Comparison of ENCODE assay signal across 26 mouse cellular contexts in genomic region chr6:114904233-114904632, GRCm38 (mm10).
A peak's percentile ranks its signal among the peaks of the same experiment; 100 is the strongest.
DNase-seq lines count a peak whose midpoint lies in the region; ATAC-seq and TF ChIP-seq lines count a peak whose summit lies in the region.
"Had no signal": no experiment of that assay in that cellular context is flagged by ENCODE, and none has a peak within 500 bp of the region (broad histone marks: within the 10 kb centered on the region; RNA-seq: fewer than 3 reads in every experiment).

No protein-coding gene starts in this region.

- no peak for TF ChIP-seq CTCF in lung, embryonic 14.5 days (IDR thresholded peaks at IDR 0.05; ENCODE audit: low read depth)

- peak overlapping the region; percentile 6; the same call in 1 of the 2 replicates for H3K9ac ChIP-seq in embryonic facial prominence, embryonic 13.5 days
- no peak overlapping the region for H3K9ac ChIP-seq in lung, embryonic 14.5 days
- H3K9ac ChIP-seq in liver, embryonic 12.5 days = no peak overlapping the region
- H3K9ac ChIP-seq: forebrain, postnatal 0 days; limb, embryonic 13.5 days; liver, embryonic 13.5 days; midbrain, embryonic 13.5 days; neural tube, embryonic 12.5 days had no signal

- DNase-seq in embryonic facial prominence, embryonic 10.5 days (ENCODE audit: low spot score) = no peak
- no peak for DNase-seq in lung, embryonic 14.5 days
- DNase-seq in lung, postnatal 4 days = no peak
- peak; percentile 34 for DNase-seq in naive thymus-derived CD4-positive, alpha-beta T cell, adult 2 months (ENCODE audit: low read depth)
- no peak for DNase-seq in left cerebral cortex, postnatal 4 days
- DNase-seq: adrenal gland, adult 2 months; cerebellum, adult 11-12 months; cerebellum, postnatal 36 days; forebrain, postnatal 0 days; heart, postnatal 10 days; kidney, adult 8-10 months; kidney, postnatal 10 days; liver, embryonic 13.5 days; retina, postnatal 1 day; right cerebral cortex, postnatal 25 days; spleen, adult 18-20 months had no signal

- intact Hi-C loops in left cerebral cortex, postnatal 4 days (cut with DNase I) = no loop called here

- H3K9me3 ChIP-seq in embryonic facial prominence, embryonic 13.5 days = no peaks in the 10 kb centered on the region
- H3K9me3 ChIP-seq in embryonic facial prominence, embryonic 10.5 days = no peaks in the 10 kb centered on the region
- no peaks in the 10 kb centered on the region for H3K9me3 ChIP-seq in lung, embryonic 14.5 days (ENCODE audit: low read depth, low read length)
- H3K9me3 ChIP-seq in liver, embryonic 12.5 days (replicated peaks) = no peaks in the 10 kb centered on the region
- H3K9me3 ChIP-seq: G1E; heart, embryonic 10.5 days; limb, embryonic 13.5 days; liver, embryonic 13.5 days; midbrain, embryonic 13.5 days; neural tube, embryonic 12.5 days had no signal

- H3K36me3 ChIP-seq in embryonic facial prominence, embryonic 13.5 days = 0 out of 2 replicates have a peak, but pooled peaks cover 5% of the 10 kb centered on the region
- peaks cover 22% of the 10 kb centered on the region for H3K36me3 ChIP-seq in embryonic facial prominence, embryonic 10.5 days (replicated peaks)
- peaks cover 7% of the 10 kb centered on the region; the same call in 1 of the 2 replicates for H3K36me3 ChIP-seq in lung, embryonic 14.5 days (ENCODE audit: insufficient read depth)
- 0 out of 2 replicates have a peak, but pooled peaks cover 4% of the 10 kb centered on the region for H3K36me3 ChIP-seq in liver, embryonic 12.5 days
- H3K36me3 ChIP-seq: midbrain, embryonic 13.5 days; neural tube, embryonic 12.5 days had no signal

- H3K27ac ChIP-seq in embryonic facial prominence, embryonic 13.5 days = no peak overlapping the region
- H3K27ac ChIP-seq in embryonic facial prominence, embryonic 10.5 days (replicated peaks) = no peak overlapping the region
- H3K27ac ChIP-seq in lung, embryonic 14.5 days (ENCODE audit: low read depth) = 0 out of 2 replicates have a peak overlapping the region, but pooled peaks have one; percentile 89
- H3K27ac ChIP-seq in liver, embryonic 12.5 days = no peak overlapping the region
- H3K27ac ChIP-seq: heart, embryonic 10.5 days; limb, embryonic 13.5 days; liver, embryonic 13.5 days; macrophage; midbrain, embryonic 13.5 days; neural tube, embryonic 12.5 days had no signal

- no peak overlapping the region for H3K4me2 ChIP-seq in embryonic facial prominence, embryonic 13.5 days
- 0 out of 2 replicates have a peak overlapping the region, but pooled peaks have one; percentile 2 for H3K4me2 ChIP-seq in lung, embryonic 14.5 days
- H3K4me2 ChIP-seq in liver, embryonic 12.5 days = no peak overlapping the region
- H3K4me2 ChIP-seq: limb, embryonic 13.5 days; liver, embryonic 13.5 days; midbrain, embryonic 13.5 days; neural tube, embryonic 12.5 days had no signal

- H3K4me1 ChIP-seq in embryonic facial prominence, embryonic 13.5 days = peaks cover 77% of the 10 kb centered on the region
- peaks cover 83% of the 10 kb centered on the region for H3K4me1 ChIP-seq in embryonic facial prominence, embryonic 10.5 days
- peaks cover 74% of the 10 kb centered on the region for H3K4me1 ChIP-seq in lung, embryonic 14.5 days (ENCODE audit: insufficient read depth)
- peaks cover 96% of the 10 kb centered on the region for H3K4me1 ChIP-seq in liver, embryonic 12.5 days

- H3K4me3 ChIP-seq in embryonic facial prominence, embryonic 13.5 days = no peak overlapping the region
- H3K4me3 ChIP-seq in embryonic facial prominence, embryonic 10.5 days = no peak overlapping the region
- no peak overlapping the region for H3K4me3 ChIP-seq in lung, embryonic 14.5 days (ENCODE audit: low read depth, low read length)
- H3K4me3 ChIP-seq in liver, embryonic 12.5 days = no peak overlapping the region
- H3K4me3 ChIP-seq: heart, embryonic 10.5 days; limb, embryonic 13.5 days; liver, embryonic 13.5 days; midbrain, embryonic 13.5 days; neural tube, embryonic 12.5 days had no signal

- no peak for ATAC-seq in embryonic facial prominence, embryonic 13.5 days (ENCODE audit: insufficient number of reproducible peaks, insufficient read depth, low FRiP score, low TSS enrichment, low read depth)
- no peak for ATAC-seq in lung, embryonic 14.5 days (ENCODE audit: insufficient read depth)
- peak; percentile 8 for ATAC-seq in inflammation-experienced regulatory T-cells, adult 6 months
- no peak for ATAC-seq in liver, embryonic 12.5 days
- ATAC-seq: forebrain, postnatal 0 days; midbrain, embryonic 13.5 days had no signal

- no peaks in the 10 kb centered on the region for H3K27me3 ChIP-seq in embryonic facial prominence, embryonic 13.5 days
- no peaks in the 10 kb centered on the region for H3K27me3 ChIP-seq in embryonic facial prominence, embryonic 10.5 days (replicated peaks; ENCODE audit: low read depth, poor library complexity, severe bottlenecking)
- H3K27me3 ChIP-seq in lung, embryonic 14.5 days (ENCODE audit: insufficient read depth, low read length) = no peaks in the 10 kb centered on the region
- H3K27me3 ChIP-seq in liver, embryonic 12.5 days (replicated peaks) = no peaks in the 10 kb centered on the region
- H3K27me3 ChIP-seq: CH12.LX; limb, embryonic 13.5 days; liver, embryonic 13.5 days; midbrain, embryonic 13.5 days; neural tube, embryonic 12.5 days had no signal

- 74% methylated on average over 6 of the region's 6 CpGs for WGBS in embryonic facial prominence, embryonic 13.5 days
- WGBS in embryonic facial prominence, embryonic 10.5 days = 79% methylated on average over 6 of the region's 6 CpGs
- 41% methylated on average over 6 of the region's 6 CpGs for WGBS in lung, embryonic 14.5 days
- WGBS in liver, embryonic 12.5 days (ENCODE audit: insufficient replicate concordance) = 49% methylated on average over 6 of the region's 6 CpGs
